Mouse (Mus musculus): Measurements from ENCODE around the gene Gatad2b. TPM values are rescaled to one million over a fixed set of nuclear protein-coding genes. Genes with fewer than 3 reads are reported as not detected.
"Not testable (repeated sequence)": the region's sequence is repeated elsewhere in the genome, so short reads cannot be mapped to it uniquely, and the experiment has no call there.

Gene Gatad2b
- total RNA-seq (2021) = 10 to 100 TPM; 47.2 to 52.9 TPM
- long read RNA-seq, experiment 1, partial matches to known transcripts = 0 of 3 reads
- long read RNA-seq, experiment 1, other reads (novel, unspliced or antisense) = 3 of 3 reads
- long read RNA-seq, experiment 2, partial matches to known transcripts = 0 of 6 reads
- long read RNA-seq, experiment 2, other reads (novel, unspliced or antisense) = 6 of 6 reads

DNA sequence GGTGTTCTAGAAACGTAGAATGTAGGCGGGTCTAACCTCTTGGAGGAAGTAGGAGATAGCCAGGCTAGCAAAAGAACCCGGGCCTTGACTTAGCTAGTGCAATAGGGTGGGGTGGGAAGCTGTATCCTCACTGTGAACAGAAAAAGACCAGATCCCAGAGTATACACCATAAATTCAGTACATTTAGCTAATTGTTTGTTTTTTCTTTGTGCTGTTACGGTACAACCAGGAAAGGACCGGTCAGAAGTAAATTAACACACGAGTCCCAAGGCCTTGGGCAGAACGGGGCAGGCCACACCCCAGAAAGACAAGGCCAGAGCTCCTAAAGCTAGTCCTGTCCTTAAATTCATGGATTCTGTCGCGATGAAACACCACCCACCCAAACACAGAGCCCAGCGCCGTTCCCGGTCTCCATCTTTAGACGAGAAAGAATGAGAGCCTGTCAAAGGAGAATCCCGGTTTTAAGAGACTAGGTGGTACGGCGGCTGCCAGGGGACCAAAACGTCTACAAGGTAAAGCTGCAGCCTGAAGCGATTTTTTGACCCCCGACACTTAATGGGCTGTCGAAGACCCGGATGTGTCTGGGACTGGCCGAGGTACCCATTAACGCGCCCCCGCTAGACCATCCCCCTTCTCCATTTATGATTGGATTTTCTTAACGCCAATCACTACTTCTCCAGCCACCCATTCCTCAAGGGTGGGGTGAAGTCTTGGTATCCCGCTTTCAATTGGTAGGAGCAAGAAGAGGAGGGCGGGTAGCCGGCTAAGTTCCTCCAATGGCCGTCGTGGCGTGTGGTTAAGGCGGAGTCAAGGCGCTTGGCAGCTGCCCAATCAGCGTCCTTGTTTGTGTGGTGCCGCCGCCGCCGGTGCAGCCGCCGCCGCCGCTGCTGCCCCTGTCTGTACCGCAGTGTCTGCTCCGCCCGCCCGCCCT is at the start of gene Gatad2b:
Gatad2b (plus strand) TSS at position 834 of the 931 bp plus-strand sequence.
- peak; percentile 97 to 98 for DNase-seq
- intact Hi-C loops (cut with DNase I) = loop anchor here (5.0 to 10.0 kb wide), 2 partner anchors 80 to 172 kb away; partner anchors contain the start of gene Npr1

DNA sequence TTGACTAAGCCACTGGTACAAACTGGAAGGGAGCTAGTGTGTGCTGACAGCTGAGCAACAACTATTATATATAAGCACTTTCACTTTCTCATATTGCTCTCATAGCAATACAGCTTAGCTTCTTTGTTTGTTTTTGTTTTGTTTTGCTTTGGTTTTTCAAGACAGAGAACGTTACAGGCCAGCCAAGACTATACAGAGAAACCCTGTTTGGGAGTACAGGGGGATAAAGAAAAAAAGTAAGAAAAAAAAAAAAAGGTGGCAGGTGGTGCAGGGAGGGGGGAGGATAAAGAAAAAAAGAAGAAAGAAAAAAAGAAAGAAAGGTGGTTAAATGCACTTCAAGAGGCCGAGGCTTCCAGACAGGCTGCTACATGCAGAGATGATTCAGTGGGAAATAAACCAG is 47.6 kb upstream of the Gatad2b start:
- intact Hi-C loops (cut with DNase I) = no loop called here
- no peak for DNase-seq

DNA sequence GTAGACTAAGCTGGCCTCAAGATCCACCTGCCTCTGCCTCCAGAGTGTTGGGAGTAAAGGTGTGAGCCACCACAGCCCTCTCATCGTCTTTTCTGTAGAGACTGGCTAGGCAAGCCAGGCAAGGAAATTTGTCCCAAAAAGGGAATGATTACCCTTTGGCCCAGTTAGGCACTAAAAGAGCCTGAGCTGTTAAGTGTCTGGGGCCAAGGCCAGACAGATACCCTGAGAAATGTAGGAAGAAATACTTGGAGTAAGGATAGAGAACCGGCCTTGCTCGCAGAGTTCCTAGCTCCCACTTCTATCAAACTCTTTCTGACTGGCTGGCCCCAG is 45.4 kb upstream of the Gatad2b start:
- intact Hi-C loops (cut with DNase I) = no loop called here
- DNase-seq = no peak

DNA sequence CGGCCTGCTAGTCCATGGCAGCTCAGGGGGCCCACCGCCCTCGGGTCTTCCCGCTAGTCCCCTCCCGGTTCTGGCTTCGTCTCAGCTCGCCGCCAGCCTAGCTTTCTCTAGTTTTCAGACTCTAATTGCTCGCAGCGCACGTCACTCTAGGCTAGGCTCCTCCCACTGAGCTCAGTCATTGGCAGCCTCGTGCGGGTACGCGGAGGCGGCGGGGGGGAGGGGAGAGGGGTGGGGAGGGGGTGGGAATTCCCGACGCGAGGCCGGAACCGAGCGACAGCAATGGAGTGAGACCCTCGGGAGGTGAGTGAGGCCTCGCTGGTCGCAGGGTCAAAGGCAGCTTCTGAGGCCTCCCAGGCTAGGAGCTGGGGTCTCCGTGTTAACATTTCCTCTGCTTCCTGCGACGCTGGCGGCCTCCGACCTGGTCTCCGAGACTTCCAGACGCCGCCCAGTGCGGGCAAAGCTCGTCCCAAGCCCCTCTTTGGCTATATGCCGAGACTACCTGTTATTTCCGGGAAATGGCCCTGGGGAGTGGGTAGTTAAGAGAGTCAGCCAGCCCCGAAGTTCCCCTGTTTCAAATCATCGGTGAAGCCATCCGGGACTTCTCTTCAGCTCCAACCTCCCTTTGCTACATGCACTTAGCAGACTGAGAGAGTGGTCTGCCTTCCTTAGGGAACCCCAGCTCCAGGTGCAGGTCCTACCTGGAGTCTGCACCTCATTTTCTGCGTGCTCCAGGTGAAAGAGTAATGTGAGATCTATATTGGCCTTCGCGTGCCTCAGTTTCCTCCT is 44.8 kb upstream of the Gatad2b start, which contains the start of gene Slc39a1:
Slc39a1 (plus strand) TSS at position 213 of the 786 bp plus-strand sequence.
- intact Hi-C loops (cut with DNase I) = loop anchor here (2.0 kb wide), 1 partner anchor 27 kb away; no protein-coding TSS in a partner anchor
- peak; percentile 91 to 95 for DNase-seq

DNA sequence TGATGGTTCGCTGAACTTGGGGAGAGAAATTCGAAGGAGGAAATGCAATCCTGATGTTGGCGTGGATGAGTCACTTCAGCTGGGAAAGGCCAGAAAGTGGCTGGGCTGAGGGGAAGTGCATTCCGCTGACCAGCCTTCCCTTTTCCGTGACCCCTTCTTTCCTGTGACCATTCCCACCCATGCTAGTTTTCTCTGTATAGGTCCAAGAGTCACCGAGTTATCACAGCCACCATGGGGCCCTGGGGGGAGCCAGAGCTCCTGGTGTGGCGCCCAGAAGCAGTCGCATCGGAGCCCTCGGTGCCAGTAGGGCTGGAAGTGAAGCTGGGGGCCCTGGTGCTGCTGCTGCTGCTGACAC is 44.3 kb upstream of the Gatad2b start:
- intact Hi-C loops (cut with DNase I) = loop anchor here (2.0 kb wide), 1 partner anchor 28 kb away; no protein-coding TSS in a partner anchor
- DNase-seq = peak; percentile 30 to 42

DNA sequence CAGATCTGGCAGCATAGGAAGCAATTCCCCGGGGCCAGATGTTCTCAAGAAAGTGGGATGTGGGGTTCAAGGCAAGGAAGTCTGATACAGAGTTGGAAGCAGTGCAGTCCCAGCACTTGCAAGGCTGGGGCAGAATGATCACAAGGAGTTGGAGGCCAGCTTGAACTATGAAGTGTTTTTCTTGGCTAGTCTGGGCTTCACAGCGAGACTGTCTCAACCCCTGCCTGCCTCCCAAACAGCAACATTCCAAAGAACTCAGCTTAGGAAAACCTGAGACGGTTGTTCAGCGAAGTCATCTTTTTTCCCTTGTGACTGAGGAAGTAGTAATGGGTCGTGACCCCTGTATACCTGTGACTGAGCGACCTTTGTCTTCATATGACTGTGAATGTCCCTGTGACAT is 42.2 kb upstream of the Gatad2b start:
- DNase-seq = no peak
- intact Hi-C loops (cut with DNase I) = no loop called here

DNA sequence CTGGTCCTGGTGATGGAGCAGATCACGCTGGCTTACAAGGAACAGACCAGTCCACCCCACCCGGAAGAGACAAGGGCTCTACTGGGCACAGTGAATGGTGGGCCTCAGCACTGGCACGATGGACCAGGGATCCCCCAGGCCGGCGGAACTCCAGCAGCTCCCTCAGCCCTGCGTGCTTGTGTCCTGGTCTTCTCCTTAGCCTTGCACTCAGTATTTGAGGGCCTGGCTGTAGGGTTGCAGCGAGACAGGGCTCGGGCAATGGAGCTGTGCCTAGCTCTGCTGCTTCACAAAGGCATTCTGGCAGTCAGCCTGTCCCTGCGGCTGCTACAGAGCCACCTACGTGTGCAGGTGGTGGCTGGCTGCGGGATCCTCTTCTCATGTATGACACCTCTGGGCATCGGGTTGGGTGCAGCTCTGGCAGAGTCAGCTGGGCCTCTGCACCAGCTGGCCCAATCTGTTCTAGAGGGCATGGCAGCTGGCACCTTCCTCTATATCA is 41.2 kb upstream of the Gatad2b start:
- intact Hi-C loops (cut with DNase I) = not testable (repeated sequence)

DNA sequence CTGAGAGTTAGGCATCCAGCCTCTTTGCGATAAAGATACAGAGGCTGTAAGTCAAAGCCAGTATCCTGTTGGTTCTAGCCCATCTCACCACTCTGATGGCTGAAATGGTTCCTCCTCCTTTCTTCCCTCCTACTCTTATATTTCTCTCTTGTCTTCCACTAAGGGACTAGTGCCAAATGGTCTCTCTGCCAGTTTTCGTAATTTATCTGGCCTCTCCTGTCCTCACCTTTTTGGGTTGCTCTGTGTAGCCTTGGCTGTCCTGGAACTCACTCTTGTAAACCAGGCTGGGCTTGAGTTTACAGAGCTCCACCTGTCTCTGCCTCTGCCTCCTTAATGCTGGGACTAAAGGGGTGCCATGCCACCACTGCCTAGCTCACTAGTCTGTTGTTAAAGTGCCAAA is 40.3 kb upstream of the Gatad2b start:
- intact Hi-C loops (cut with DNase I); DNase-seq: not testable (repeated sequence)

More for the DNA sequence above, 41.2 kb upstream of the Gatad2b start:
- not testable (repeated sequence) for DNase-seq

DNA sequence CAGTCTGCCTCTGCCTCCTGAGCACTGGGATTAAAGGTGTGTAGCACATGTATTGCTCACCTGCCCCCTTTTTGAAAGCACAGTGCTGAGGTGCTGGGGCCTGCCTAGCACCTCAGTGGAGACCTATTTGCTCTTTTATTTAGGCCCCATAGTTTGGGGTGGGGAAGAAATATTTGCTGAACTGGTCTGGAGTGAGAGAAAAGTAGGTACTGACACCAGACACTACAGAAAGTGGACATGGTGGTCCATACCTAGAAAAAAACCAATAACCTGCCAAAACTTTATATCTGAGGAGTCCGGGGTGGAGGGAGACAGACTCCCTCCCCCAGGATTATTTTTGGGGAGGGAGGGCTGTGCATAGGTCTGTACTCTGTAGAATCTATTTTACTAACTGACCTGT is 39.8 kb upstream of the Gatad2b start:
- intact Hi-C loops (cut with DNase I); DNase-seq: not testable (repeated sequence)

DNA sequence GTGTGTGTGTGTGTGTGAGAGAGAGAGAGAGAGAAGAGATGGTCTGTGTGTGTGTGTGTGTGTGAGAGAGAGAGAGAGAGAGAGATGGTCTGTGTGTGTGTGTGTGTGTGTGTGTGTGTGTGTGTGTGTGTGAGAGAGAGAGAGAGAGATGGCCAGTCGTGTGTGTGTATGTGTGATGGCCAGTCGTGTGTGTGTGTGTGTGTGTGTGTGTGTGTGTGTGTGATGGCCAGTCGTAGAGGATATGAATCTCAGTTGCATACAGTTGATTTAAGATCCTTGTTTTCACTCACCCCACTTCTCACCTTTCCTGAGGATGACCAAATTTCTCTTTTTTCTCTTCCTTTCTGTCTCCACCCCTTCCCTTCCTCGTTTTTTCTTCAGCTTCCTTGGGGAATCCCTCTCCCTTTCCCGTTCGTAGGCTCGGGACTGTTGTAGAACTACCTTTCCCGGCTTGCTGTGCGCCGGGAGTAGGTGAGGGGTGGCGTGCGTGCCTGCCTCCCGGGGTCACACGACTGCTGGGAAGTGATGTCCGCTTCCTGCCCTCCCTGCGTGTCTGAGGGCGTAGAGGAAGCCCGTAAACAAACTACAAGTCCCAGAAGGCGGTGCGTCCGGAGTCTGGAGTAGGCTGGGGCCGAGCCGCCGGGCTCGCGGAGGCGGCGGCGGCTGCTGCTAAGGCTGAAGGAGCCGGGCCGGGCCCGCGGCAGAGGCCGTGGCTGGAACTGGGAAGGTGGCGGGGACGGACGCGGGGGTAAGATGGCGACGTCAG is 39.1 kb upstream of the Gatad2b start, which contains the start of gene Crtc2:
Crtc2 (plus strand) TSS at position 511 of the 766 bp plus-strand sequence.
- intact Hi-C loops (cut with DNase I) = no loop called here
- DNase-seq = peak; percentile 93 to 94

DNA sequence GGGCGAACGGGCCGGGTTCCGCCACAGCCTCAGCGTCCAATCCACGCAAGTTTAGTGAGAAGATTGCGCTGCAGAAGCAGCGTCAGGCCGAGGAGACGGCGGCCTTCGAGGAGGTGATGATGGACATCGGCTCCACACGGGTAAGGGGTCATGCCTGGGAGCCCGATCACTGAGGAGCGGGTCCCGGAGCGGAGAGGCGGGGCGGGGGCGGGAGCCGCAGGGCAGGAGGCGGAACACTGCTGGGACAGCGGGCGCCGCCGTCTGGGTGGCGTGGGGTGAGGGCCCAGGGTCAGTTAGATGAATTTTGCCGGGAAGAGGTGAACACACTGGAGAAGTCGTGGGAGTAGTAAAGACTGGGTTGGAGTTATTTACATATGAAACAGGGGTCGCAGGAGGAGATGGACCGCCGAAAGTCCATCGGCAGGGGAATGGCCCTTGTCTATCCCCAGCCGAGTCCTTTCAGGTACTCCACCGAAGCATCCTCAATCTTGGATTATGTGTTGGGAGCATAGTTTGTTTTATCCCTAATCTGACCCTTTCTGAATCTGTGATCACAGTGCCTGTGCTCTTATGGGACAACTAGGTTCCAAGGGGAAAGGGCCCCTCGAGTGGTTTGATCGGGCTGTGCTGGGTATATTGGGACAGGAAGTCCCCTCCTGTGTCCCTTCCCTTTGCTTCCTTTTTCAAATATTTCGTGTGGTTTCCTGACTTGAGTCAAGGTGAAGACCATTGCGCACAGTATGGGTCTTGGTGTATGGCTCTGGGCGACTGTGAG is 38.4 kb upstream of the Gatad2b start:
- intact Hi-C loops (cut with DNase I) = no loop called here
- peak in 1 of 2 experiments; percentile 63 for DNase-seq

DNA sequence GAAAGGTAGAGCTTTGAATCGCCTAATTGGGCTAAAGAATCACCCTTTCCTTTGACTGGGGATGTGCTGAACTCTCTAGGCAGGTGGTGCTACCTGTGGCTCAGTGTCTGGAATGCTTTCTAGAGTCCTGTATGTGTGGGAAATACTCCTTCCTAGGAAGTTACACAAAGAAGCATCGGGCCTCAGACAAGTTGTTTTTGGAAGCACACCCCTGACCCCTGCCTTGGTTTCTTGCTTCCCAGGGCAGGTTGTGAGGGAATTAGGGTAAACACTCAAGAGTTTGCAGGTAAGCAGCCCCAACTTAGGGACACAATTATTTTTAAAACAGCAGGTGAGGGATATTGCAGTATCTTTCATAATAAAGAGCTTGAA is 37.8 kb upstream of the Gatad2b start:
- DNase-seq = no peak
- intact Hi-C loops (cut with DNase I) = no loop called here

DNA sequence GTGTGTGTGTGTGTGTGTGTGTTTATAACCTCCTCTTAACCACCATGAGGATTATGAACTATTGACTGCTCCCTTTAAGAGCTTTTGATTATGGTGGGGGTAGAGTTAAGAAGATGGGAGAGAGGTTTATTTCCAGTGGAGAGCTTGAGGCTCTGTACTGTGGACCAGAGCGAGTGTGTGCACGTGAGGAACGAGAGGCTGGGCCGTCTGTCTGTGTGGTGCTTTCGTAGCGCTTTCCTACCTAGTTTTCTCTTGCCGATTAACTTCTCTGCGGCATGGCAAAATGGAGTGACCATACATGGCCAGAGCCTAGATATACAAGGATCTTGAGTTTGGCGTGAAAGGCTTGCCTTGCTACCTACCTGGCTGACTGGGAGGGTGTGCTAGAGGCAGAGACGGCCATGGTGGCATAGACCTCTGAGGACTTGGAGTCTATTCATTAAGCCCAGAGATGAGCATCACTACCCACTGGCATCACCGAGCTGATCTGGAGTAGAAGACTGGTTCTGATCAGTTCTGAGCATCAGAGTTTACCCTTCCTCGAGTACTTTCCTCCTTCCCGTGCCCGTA is 37.1 kb upstream of the Gatad2b start:
- intact Hi-C loops (cut with DNase I) = no loop called here
- DNase-seq = no peak

DNA sequence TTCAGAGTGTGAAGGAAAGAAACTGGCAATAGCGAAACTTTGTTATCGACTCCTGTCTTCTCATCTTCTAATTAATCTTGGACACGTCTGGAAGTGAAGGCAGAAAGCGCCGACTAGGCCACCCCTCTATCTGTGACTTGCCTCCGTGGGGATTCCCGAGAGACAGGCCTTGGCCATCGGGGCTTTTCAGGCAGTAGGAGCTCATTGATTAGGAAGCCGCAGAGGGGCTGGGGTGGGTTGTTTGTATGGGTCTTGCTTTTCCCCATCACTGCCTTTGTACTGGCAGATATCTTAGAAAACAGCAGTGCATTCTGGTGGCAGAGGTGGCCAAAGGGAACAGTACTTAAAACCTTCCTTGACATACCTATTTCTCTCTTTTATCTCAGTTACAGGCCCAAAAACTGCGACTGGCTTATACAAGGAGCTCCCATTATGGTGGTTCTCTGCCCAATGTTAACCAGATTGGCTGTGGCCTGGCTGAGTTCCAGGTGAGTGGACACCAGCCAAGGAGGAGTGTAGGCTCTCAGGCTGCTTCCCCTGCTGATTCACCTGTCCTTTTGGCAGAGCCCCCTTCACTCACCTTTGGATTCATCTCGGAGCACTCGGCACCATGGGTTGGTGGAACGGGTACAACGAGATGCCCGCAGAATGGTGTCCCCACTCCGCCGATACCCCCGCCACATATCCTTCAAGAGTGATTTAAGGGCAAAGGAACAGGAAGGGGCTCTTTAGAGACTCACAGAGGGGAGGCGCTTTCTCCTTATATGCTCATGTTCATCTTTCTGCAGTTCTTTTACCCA is 36.0 kb upstream of the Gatad2b start:
- intact Hi-C loops (cut with DNase I) = no loop called here
- DNase-seq = no peak

DNA sequence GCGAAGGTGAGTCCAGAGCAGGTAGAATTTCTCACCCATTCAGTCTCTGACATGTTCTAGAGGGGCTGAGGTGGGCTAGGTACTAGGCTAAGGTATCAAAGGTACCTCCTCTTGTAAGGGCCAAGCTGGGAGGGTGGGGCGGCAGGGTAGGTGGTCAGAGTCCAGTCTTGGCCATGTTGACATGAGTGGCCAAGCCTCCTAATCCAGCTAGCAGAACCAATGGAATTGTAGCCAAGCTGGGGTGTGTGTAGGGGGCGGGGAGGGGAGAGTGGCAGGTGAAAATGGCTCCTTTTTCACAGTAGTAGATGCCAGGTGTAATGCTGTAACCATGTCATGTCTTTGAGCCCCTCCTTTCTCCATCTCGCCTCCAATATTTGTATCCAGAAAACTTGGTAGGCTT is 34.5 kb upstream of the Gatad2b start:
- DNase-seq = no peak
- intact Hi-C loops (cut with DNase I) = no loop called here

DNA sequence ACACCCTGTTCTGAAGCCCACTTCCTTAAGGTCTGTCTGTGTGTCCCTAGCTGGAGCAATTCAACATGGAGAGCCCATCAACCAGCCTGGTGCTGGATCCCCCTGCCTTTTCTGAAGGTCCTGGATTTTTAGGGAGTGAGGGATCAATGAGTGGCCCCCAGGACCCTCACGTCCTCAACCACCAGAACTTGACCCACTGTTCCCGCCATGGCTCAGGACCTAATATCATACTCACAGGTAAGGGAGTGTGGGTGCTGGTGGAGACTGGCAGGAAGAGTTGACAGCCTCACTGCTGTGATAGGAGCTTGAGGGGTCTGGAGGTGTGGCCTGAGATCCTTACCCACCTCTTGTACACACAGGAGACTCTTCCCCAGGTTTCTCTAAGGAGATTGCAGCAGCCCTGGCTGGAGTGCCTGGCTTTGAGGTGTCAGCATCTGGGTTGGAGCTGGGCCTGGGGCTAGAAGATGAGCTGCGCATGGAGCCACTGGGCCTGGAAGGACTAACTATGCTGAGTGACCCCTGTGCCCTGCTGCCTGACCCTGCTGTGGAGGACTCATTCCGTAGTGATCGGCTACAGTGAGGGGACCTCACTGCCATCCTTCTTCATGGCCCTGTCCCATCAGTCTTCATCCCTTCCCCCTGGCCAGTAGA is 29.7 kb upstream of the Gatad2b start:
- intact Hi-C loops (cut with DNase I) = no loop called here
- DNase-seq = no peak

DNA sequence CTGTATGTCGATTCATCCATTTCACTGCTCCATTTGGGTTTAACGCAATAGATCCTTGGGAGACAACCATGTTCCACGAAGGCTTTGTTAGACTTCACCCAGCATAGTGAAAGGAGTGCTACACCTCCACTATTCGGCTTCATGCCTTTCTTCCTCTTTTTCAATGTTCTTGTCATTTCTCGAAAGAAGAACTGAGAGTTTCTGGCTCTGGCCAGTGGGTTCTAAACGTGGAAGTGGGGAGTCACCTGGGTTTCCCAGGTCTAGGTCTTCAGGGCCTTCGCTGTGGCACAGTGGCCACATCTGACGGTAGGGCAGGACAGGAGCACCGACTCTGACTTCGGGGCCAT is 28.3 kb upstream of the Gatad2b start:
- intact Hi-C loops (cut with DNase I) = loop anchor here (2.0 kb wide), 1 partner anchor 108 kb away; no protein-coding TSS in a partner anchor
- no peak for DNase-seq
